Mouse (Mus musculus) neural tube, embryonic 13.5 days (tissue): Measurements from ENCODE around the gene Golph3l. TPM values are rescaled to one million over a fixed set of nuclear protein-coding genes. Genes with fewer than 3 reads are reported as not detected.
"Not testable (repeated sequence)": the region's sequence is repeated elsewhere in the genome, so short reads cannot be mapped to it uniquely, and the experiment has no call there.

ENCODE experiments used
- ATAC-seq: fragments of 200-750 bp; cut with Nextera tagmentation; 2 replicates; pipeline ENCODE4 v1.8.0; 2017; ENCODE audit warnings: low read depth, mild to moderate bottlenecking, moderate TSS enrichment, moderate library complexity
- H3K27ac ChIP-seq: fragments of 300-500 bp; sonication (generic); replicated peaks from 2 replicates; pipeline ENCODE4 v1.5.1; 2015; ENCODE audit warnings: moderate library complexity, mild to moderate bottlenecking, inconsistent platforms
- H3K27me3 ChIP-seq: fragments of 300-500 bp; sonication (generic); 2 replicates; pipeline ENCODE4 v1.6.1; 2015; ENCODE audit warnings: mild to moderate bottlenecking, inconsistent platforms
- H3K36me3 ChIP-seq: fragments of 300-500 bp; sonication (generic); 2 replicates; pipeline ENCODE4 v1.6.1; 2015; ENCODE audit warnings: mild to moderate bottlenecking, inconsistent platforms
- H3K4me1 ChIP-seq: fragments of 300-500 bp; sonication (generic); replicated peaks from 2 replicates; pipeline ENCODE4 v1.6.1; 2015; ENCODE audit warnings: inconsistent platforms
- H3K4me2 ChIP-seq: fragments of 300-500 bp; sonication (generic); 2 replicates; pipeline ENCODE4 v1.6.1; 2015; ENCODE audit warnings: inconsistent platforms, mild to moderate bottlenecking, moderate library complexity
- H3K4me3 ChIP-seq: fragments of 300-500 bp; sonication (generic); 2 replicates; pipeline ENCODE4 v1.5.1; 2015; ENCODE audit warnings: mild to moderate bottlenecking, inconsistent platforms
- H3K9ac ChIP-seq: fragments of 300-500 bp; sonication (generic); 2 replicates; pipeline ENCODE4 v1.6.1; 2015; ENCODE audit warnings: moderate library complexity, mild to moderate bottlenecking, inconsistent platforms
- H3K9me3 ChIP-seq: fragments of 300-500 bp; sonication (generic); 2 replicates; pipeline ENCODE4 v1.6.1; 2016; ENCODE audit warnings: inconsistent platforms
- WGBS: fragments of 180-500 bp; shearing (Covaris S2); methylation state at CpG from one replicate; pipeline ENCODE4 v1.1.7; 2015; 5-methylcytosine and 5-hydroxymethylcytosine counted together
- polyA plus RNA-seq: library from polyadenylated mRNA; unstranded; fragments of >200 nt; fragmentation: Nextera tagmentation; extraction: Ambion mirVana; gene quantifications from 2 replicates; pipeline ENCODE4 v1.2.1, GENCODE M21; 2015

The Golph3l gene
- polyA plus RNA-seq, 1 experiment from 2014 or later: 34.3 TPM

- no peak overlapping the region for H3K4me3 ChIP-seq
- H3K27me3 ChIP-seq: no peaks in the 10 kb centered on the region
- H3K36me3 ChIP-seq: peaks cover 31% of the 10 kb centered on the region
- no peak overlapping the region for H3K4me2 ChIP-seq
- no peak overlapping the region for H3K9ac ChIP-seq
- no peaks in the 10 kb centered on the region for H3K9me3 ChIP-seq
- H3K27ac ChIP-seq: no peak overlapping the region
- H3K4me1 ChIP-seq: no peaks in the 10 kb centered on the region
- no peak for ATAC-seq
These were observed 10.0 kb downstream of the Golph3l start for GRCm38 (mm10) chr3:95598734-95599133.

- Histone ChIP-seq H3K9me3 (no peaks in the 10 kb centered on the region), H3K4me1 (no peaks in the 10 kb centered on the region), H3K9ac (no peak overlapping the region), H3K4me3 (no peak overlapping the region), H3K36me3 (peaks cover 22% of the 10 kb centered on the region), H3K4me2 (no peak overlapping the region), H3K27ac (no peak overlapping the region), H3K27me3 (no peaks in the 10 kb centered on the region)
- WGBS: 89% methylated on average over 3 of the region's 3 CpGs
- ATAC-seq: no peak
These were observed 12.6 kb downstream of the Golph3l start for GRCm38 (mm10) chr3:95601287-95601686.

GRCm38 (mm10) chr3:95606096-95606495, 17.4 kb downstream of the Golph3l start:
- WGBS: 85% methylated on average over 3 of the region's 3 CpGs
- Histone ChIP-seq H3K9me3 (no peaks in the 10 kb centered on the region), H3K4me3 (no peak overlapping the region), H3K27ac (no peak overlapping the region), H3K4me1 (no peaks in the 10 kb centered on the region), H3K27me3 (no peaks in the 10 kb centered on the region), H3K9ac (no peak overlapping the region), H3K36me3 (peaks cover 50% of the 10 kb centered on the region), H3K4me2 (no peak overlapping the region)
- no peak for ATAC-seq

- no peaks in the 10 kb centered on the region for H3K9me3 ChIP-seq
- H3K4me1 ChIP-seq: no peaks in the 10 kb centered on the region
- no peaks in the 10 kb centered on the region for H3K27me3 ChIP-seq
- H3K36me3 ChIP-seq: peaks cover 56% of the 10 kb centered on the region
- no peak overlapping the region for H3K4me2 ChIP-seq
- H3K27ac ChIP-seq: no peak overlapping the region
- no peak for ATAC-seq
- H3K9ac ChIP-seq: no peak overlapping the region
- no peak overlapping the region for H3K4me3 ChIP-seq
- 79% methylated on average over 3 of the region's 3 CpGs for WGBS
These were observed 20.5 kb downstream of the Golph3l start for GRCm38 (mm10) chr3:95609195-95609594.

GRCm38 (mm10) chr3:95613996-95614395, 25.3 kb downstream of the Golph3l start:
- Histone ChIP-seq H3K9me3 (no peaks in the 10 kb centered on the region), H3K36me3 (peaks cover 59% of the 10 kb centered on the region), H3K9ac (no peak overlapping the region), H3K27ac (no peak overlapping the region), H3K4me3 (no peak overlapping the region), H3K4me1 (no peaks in the 10 kb centered on the region), H3K27me3 (no peaks in the 10 kb centered on the region), H3K4me2 (no peak overlapping the region)
- no peak for ATAC-seq
- 100% methylated on average over 1 of the region's 1 CpGs for WGBS

- no peaks in the 10 kb centered on the region for H3K27me3 ChIP-seq
- H3K9ac ChIP-seq: no peak overlapping the region
- no peak overlapping the region for H3K4me2 ChIP-seq
- H3K4me3 ChIP-seq: no peak overlapping the region
- no peaks in the 10 kb centered on the region for H3K9me3 ChIP-seq
- 0 out of 2 replicates have a peak, but pooled peaks cover 2% of the 10 kb centered on the region for H3K4me1 ChIP-seq
- 96% methylated on average over 1 of the region's 1 CpGs for WGBS
- no peak for ATAC-seq
- H3K36me3 ChIP-seq: peaks cover 55% of the 10 kb centered on the region
- H3K27ac ChIP-seq: no peak overlapping the region
These were observed 29.8 kb downstream of the Golph3l start for GRCm38 (mm10) chr3:95618511-95618910.

GRCm38 (mm10) chr3:95621241-95621640, 32.5 kb downstream of the Golph3l start:
- H3K9ac ChIP-seq: no peak overlapping the region
- H3K27ac ChIP-seq: no peak overlapping the region
- H3K4me1 ChIP-seq: peaks cover 12% of the 10 kb centered on the region
- no peak overlapping the region for H3K4me2 ChIP-seq
- WGBS: 88% methylated on average over 1 of the region's 1 CpGs
- no peaks in the 10 kb centered on the region for H3K27me3 ChIP-seq
- H3K9me3 ChIP-seq: no peaks in the 10 kb centered on the region
- no peak for ATAC-seq
- no peak overlapping the region for H3K4me3 ChIP-seq
- peaks cover 42% of the 10 kb centered on the region for H3K36me3 ChIP-seq

GRCm38 (mm10) chr3:95622421-95622820, 33.7 kb downstream of the Golph3l start:
- not testable (repeated sequence) for H3K9me3 ChIP-seq, H3K9ac ChIP-seq, H3K4me2 ChIP-seq, ATAC-seq, H3K27me3 ChIP-seq, H3K4me3 ChIP-seq, H3K27ac ChIP-seq
- Histone ChIP-seq H3K4me1 (peaks cover 24% of the 10 kb centered on the region), H3K36me3 (peaks cover 39% of the 10 kb centered on the region)
- WGBS: 96% methylated on average over 20 of the region's 20 CpGs

GRCm38 (mm10) chr3:95623551-95623950, 34.8 kb downstream of the Golph3l start:
- Histone ChIP-seq H3K9ac (no peak overlapping the region), H3K4me2 (no peak overlapping the region), H3K36me3 (peaks cover 40% of the 10 kb centered on the region), H3K27ac (no peak overlapping the region; the same call in 1 of the 2 replicates), H3K27me3 (no peaks in the 10 kb centered on the region), H3K4me1 (peaks cover 29% of the 10 kb centered on the region), H3K9me3 (no peaks in the 10 kb centered on the region), H3K4me3 (no peak overlapping the region)
- 54% methylated on average over 2 of the region's 2 CpGs for WGBS
- ATAC-seq: no peak

GRCm38 (mm10) chr3:95623991-95624515, 35.3 kb downstream of the Golph3l start:
- ATAC-seq: peak; percentile 19; the same call in 1 of the 2 replicates

GRCm38 (mm10) chr3:95624628-95625503, 36.1 kb downstream of the Golph3l start, which contains the start of gene Ensa:
TSS of gene Ensa (plus strand) at chr3:95624993.
- Histone ChIP-seq H3K27me3 (no peaks in the 10 kb centered on the region), H3K4me1 (peaks cover 36% of the 10 kb centered on the region), H3K4me3 (peak within 1 kb of the TSS; percentile 63), H3K4me2 (peak within 1 kb of the TSS; percentile 94), H3K27ac (peak within 1 kb of the TSS; percentile 93), H3K9ac (peak within 1 kb of the TSS; percentile 73), H3K36me3 (peaks cover 43% of the 10 kb centered on the region), H3K9me3 (no peaks in the 10 kb centered on the region)
- ATAC-seq: peak; percentile 99
- 1% methylated on average over 44 of the region's 44 CpGs for WGBS

More at GRCm38 (mm10) chr3:95623991-95624515, 35.3 kb downstream of the Golph3l start:
- Histone ChIP-seq H3K4me2 (peak overlapping the region; percentile 57), H3K9ac (peak overlapping the region; percentile 68), H3K4me1 (peaks cover 29% of the 10 kb centered on the region), H3K27ac (peak overlapping the region; percentile 88), H3K4me3 (peak overlapping the region; percentile 63), H3K36me3 (peaks cover 42% of the 10 kb centered on the region)
- WGBS: 71% methylated on average over 5 of the region's 5 CpGs
- H3K9me3 ChIP-seq, H3K27me3 ChIP-seq: not testable (repeated sequence)

GRCm38 (mm10) chr3:95627763-95628162, 39.0 kb downstream of the Golph3l start:
- ATAC-seq: no peak
- Histone ChIP-seq H3K27ac (no peak overlapping the region), H3K9ac (no peak overlapping the region), H3K27me3 (no peaks in the 10 kb centered on the region), H3K4me2 (no peak overlapping the region), H3K9me3 (no peaks in the 10 kb centered on the region), H3K36me3 (peaks cover 61% of the 10 kb centered on the region), H3K4me1 (peaks cover 37% of the 10 kb centered on the region), H3K4me3 (no peak overlapping the region)
- WGBS: 91% methylated on average over 5 of the region's 5 CpGs
